Mouse (Mus musculus): ENCODE measurements around the gene Rnf169. TPM values are rescaled to one million over a fixed set of nuclear protein-coding genes. Genes with fewer than 3 reads are reported as not detected.

Rnf169 gene
- total RNA-seq, 2 experiments from 2014 or later = 9.0 to 10.8 TPM

Other genes starting within 250 kb of the Rnf169 start
- not detected for gene Olfr521, start 216.9 kb downstream of the Rnf169 start, total RNA-seq (2021)
- gene Neu3, start 152.0 kb downstream of the Rnf169 start, total RNA-seq (2021) = 1 to 10 TPM; 3.8 to 4.9 TPM
- gene Xrra1, start 121.3 kb downstream of the Rnf169 start, total RNA-seq (2021) = not detected
- 10 to 100 TPM; 48.0 to 50.4 TPM for gene Spcs2, start 117.0 kb downstream of the Rnf169 start, total RNA-seq (2021)
- under 1 TPM in 1 of 2 experiments, not detected in 1; 0.38 TPM for gene Chrdl2, start 25.7 kb upstream of the Rnf169 start, total RNA-seq (2021)
- gene Pold3, start 141.1 kb upstream of the Rnf169 start, total RNA-seq (2021) = 10 to 100 TPM in 1 of 2 experiments, 1 to 10 TPM in 1; 9.0 to 14.0 TPM
- 1 to 10 TPM; 5.5 to 5.7 TPM for gene Lipt2, start 178.8 kb upstream of the Rnf169 start, total RNA-seq (2021)
- gene Kcne3, start 196.1 kb upstream of the Rnf169 start, total RNA-seq (2021) = under 1 TPM; 0.81 to 1.00 TPM
- gene Pgm2l1, start 246.9 kb upstream of the Rnf169 start, total RNA-seq (2021) = 1 to 10 TPM; 6.4 to 8.6 TPM